Mouse (Mus musculus): ENCODE measurements around the gene G430095P16Rik. TPM values are rescaled to one million over a fixed set of nuclear protein-coding genes. Genes with fewer than 3 reads are reported as not detected.
A peak's percentile ranks its signal among the peaks of the same experiment; 100 is the strongest.

G430095P16Rik gene
- polyA plus RNA-seq, 1 experiment from 2014 or later: 0.84 TPM

- Histone ChIP-seq H3K9me3 (ENCODE audit: control insufficient read depth, low read length) (no peaks in the 10 kb centered on the region), H3K27ac (ENCODE audit: low read depth, low read length) (no peak overlapping the region), H3K27me3 (ENCODE audit: control insufficient read depth, insufficient read depth, low read length) (peaks cover 97% of the 10 kb centered on the region), H3K36me3 (ENCODE audit: control insufficient read depth, insufficient read depth, low read length) (no peaks in the 10 kb centered on the region), H3K9ac (ENCODE audit: low read length) (no peak overlapping the region), H3K4me2 (ENCODE audit: low read depth) (no peak overlapping the region), H3K4me1 (ENCODE audit: control insufficient read depth, insufficient read depth, low read length) (peaks cover 45% of the 10 kb centered on the region), H3K4me3 (ENCODE audit: low read depth, low read length) (no peak overlapping the region)
- DNase-seq (ENCODE audit: low spot score) (no peak), ATAC-seq (ENCODE audit: insufficient read depth, low FRiP score, low TSS enrichment) (no peak)
- WGBS: 17% methylated on average over 13 of the region's 13 CpGs
Measured at GRCm38 (mm10) chr8:84740895-84741843, 18.4 kb downstream of the G430095P16Rik start.

GRCm38 (mm10) chr8:84742171-84743053 is 19.6 kb downstream of the G430095P16Rik start:
- H3K9me3 ChIP-seq (ENCODE audit: control insufficient read depth, low read length): no peaks in the 10 kb centered on the region
- H3K4me3 ChIP-seq (ENCODE audit: low read depth, low read length): no peak overlapping the region
- WGBS: 2% methylated on average over 32 of the region's 32 CpGs
- H3K27me3 ChIP-seq (ENCODE audit: control insufficient read depth, insufficient read depth, low read length): peaks cover 98% of the 10 kb centered on the region
- peak overlapping the region; percentile 31; the same call in 1 of the 2 replicates for H3K27ac ChIP-seq (ENCODE audit: low read depth, low read length)
- peak overlapping the region; percentile 25 for H3K4me2 ChIP-seq (ENCODE audit: low read depth)
- peak; percentile 75 for DNase-seq (ENCODE audit: low spot score)
- ATAC-seq (ENCODE audit: insufficient read depth, low FRiP score, low TSS enrichment): no peak
- no peaks in the 10 kb centered on the region for H3K36me3 ChIP-seq (ENCODE audit: control insufficient read depth, insufficient read depth, low read length)
- peak overlapping the region; percentile 1; the same call in 1 of the 2 replicates for H3K9ac ChIP-seq (ENCODE audit: low read length)
- H3K4me1 ChIP-seq (ENCODE audit: control insufficient read depth, insufficient read depth, low read length): peaks cover 45% of the 10 kb centered on the region

GRCm38 (mm10) chr8:84743054-84743415 is 20.2 kb downstream of the G430095P16Rik start:
- Histone ChIP-seq H3K4me3 (ENCODE audit: low read depth, low read length) (no peak overlapping the region), H3K36me3 (ENCODE audit: control insufficient read depth, insufficient read depth, low read length) (no peaks in the 10 kb centered on the region), H3K4me1 (ENCODE audit: control insufficient read depth, insufficient read depth, low read length) (peaks cover 39% of the 10 kb centered on the region), H3K27me3 (ENCODE audit: control insufficient read depth, insufficient read depth, low read length) (peaks cover 97% of the 10 kb centered on the region), H3K9me3 (ENCODE audit: control insufficient read depth, low read length) (no peaks in the 10 kb centered on the region), H3K9ac (ENCODE audit: low read length) (no peak overlapping the region; the same call in 1 of the 2 replicates), H3K27ac (ENCODE audit: low read depth, low read length) (peak overlapping the region; percentile 31; the same call in 1 of the 2 replicates), H3K4me2 (ENCODE audit: low read depth) (peak overlapping the region; percentile 25)
- DNase-seq (ENCODE audit: low spot score) (no peak), ATAC-seq (ENCODE audit: insufficient read depth, low FRiP score, low TSS enrichment) (0 out of 2 replicates have a peak, but pooled peaks have one; percentile 10)
- WGBS: 2% methylated on average over 10 of the region's 10 CpGs

- Histone ChIP-seq H3K27me3 (ENCODE audit: control insufficient read depth, insufficient read depth, low read length) (peaks cover 97% of the 10 kb centered on the region), H3K4me1 (ENCODE audit: control insufficient read depth, insufficient read depth, low read length) (peaks cover 34% of the 10 kb centered on the region), H3K36me3 (ENCODE audit: control insufficient read depth, insufficient read depth, low read length) (no peaks in the 10 kb centered on the region), H3K9ac (ENCODE audit: low read length) (peak overlapping the region; percentile 22; the same call in 1 of the 2 replicates), H3K9me3 (ENCODE audit: control insufficient read depth, low read length) (no peaks in the 10 kb centered on the region), H3K4me2 (ENCODE audit: low read depth) (peak overlapping the region; percentile 29), H3K4me3 (ENCODE audit: low read depth, low read length) (no peak overlapping the region), H3K27ac (ENCODE audit: low read depth, low read length) (peak overlapping the region; percentile 1; the same call in 1 of the 2 replicates)
- DNase-seq (ENCODE audit: low spot score) (peak; percentile 87), ATAC-seq (ENCODE audit: insufficient read depth, low FRiP score, low TSS enrichment) (peak; percentile 78)
- WGBS: 8% methylated on average over 15 of the region's 17 CpGs
Measured at GRCm38 (mm10) chr8:84743517-84744420, 21.0 kb downstream of the G430095P16Rik start.

- no peak for ATAC-seq (ENCODE audit: insufficient read depth, low FRiP score, low TSS enrichment)
- peak overlapping the region; percentile 35; the same call in 1 of the 2 replicates for H3K27ac ChIP-seq (ENCODE audit: low read depth, low read length)
- H3K4me3 ChIP-seq (ENCODE audit: low read depth, low read length): no peak overlapping the region
- H3K9me3 ChIP-seq (ENCODE audit: control insufficient read depth, low read length): no peaks in the 10 kb centered on the region
- H3K4me1 ChIP-seq (ENCODE audit: control insufficient read depth, insufficient read depth, low read length): peaks cover 34% of the 10 kb centered on the region
- no peaks in the 10 kb centered on the region for H3K36me3 ChIP-seq (ENCODE audit: control insufficient read depth, insufficient read depth, low read length)
- DNase-seq (ENCODE audit: low spot score): peak; percentile 69
- peak overlapping the region; percentile 29; the same call in 1 of the 2 replicates for H3K9ac ChIP-seq (ENCODE audit: low read length)
- peaks cover 97% of the 10 kb centered on the region for H3K27me3 ChIP-seq (ENCODE audit: control insufficient read depth, insufficient read depth, low read length)
- WGBS: under 1% methylated on average over 17 of the region's 17 CpGs
- H3K4me2 ChIP-seq (ENCODE audit: low read depth): no peak overlapping the region
Measured at GRCm38 (mm10) chr8:84745032-84745925, 22.5 kb downstream of the G430095P16Rik start.

GRCm38 (mm10) chr8:84749519-84749918 is 26.7 kb downstream of the G430095P16Rik start:
- WGBS: 78% methylated on average over 16 of the region's 16 CpGs
- Histone ChIP-seq H3K27ac (ENCODE audit: low read depth, low read length) (no peak overlapping the region), H3K9ac (ENCODE audit: low read length) (no peak overlapping the region), H3K4me3 (ENCODE audit: low read depth, low read length) (no peak overlapping the region), H3K4me1 (ENCODE audit: control insufficient read depth, insufficient read depth, low read length) (peaks cover 12% of the 10 kb centered on the region), H3K4me2 (ENCODE audit: low read depth) (no peak overlapping the region), H3K27me3 (ENCODE audit: control insufficient read depth, insufficient read depth, low read length) (peaks cover 95% of the 10 kb centered on the region), H3K36me3 (ENCODE audit: control insufficient read depth, insufficient read depth, low read length) (no peaks in the 10 kb centered on the region), H3K9me3 (ENCODE audit: control insufficient read depth, low read length) (no peaks in the 10 kb centered on the region)
- ATAC-seq (ENCODE audit: insufficient read depth, low FRiP score, low TSS enrichment) (no peak), DNase-seq (ENCODE audit: low spot score) (no peak)

GRCm38 (mm10) chr8:84752734-84753582 is 30.2 kb downstream of the G430095P16Rik start:
- Histone ChIP-seq H3K4me3 (ENCODE audit: low read depth, low read length) (no peak overlapping the region), H3K4me2 (ENCODE audit: low read depth) (no peak overlapping the region), H3K9ac (ENCODE audit: low read length) (no peak overlapping the region), H3K27me3 (ENCODE audit: control insufficient read depth, insufficient read depth, low read length) (peaks cover 89% of the 10 kb centered on the region), H3K9me3 (ENCODE audit: control insufficient read depth, low read length) (no peaks in the 10 kb centered on the region), H3K27ac (ENCODE audit: low read depth, low read length) (no peak overlapping the region), H3K36me3 (ENCODE audit: control insufficient read depth, insufficient read depth, low read length) (no peaks in the 10 kb centered on the region), H3K4me1 (ENCODE audit: control insufficient read depth, insufficient read depth, low read length) (no peaks in the 10 kb centered on the region)
- ATAC-seq (ENCODE audit: insufficient read depth, low FRiP score, low TSS enrichment) (no peak), DNase-seq (ENCODE audit: low spot score) (no peak)
- 69% methylated on average over 6 of the region's 6 CpGs for WGBS

All from neural tube, embryonic 11.5 days (tissue).